Mouse (Mus musculus) limb, embryonic 12.5 days (tissue): Measurements from ENCODE around the gene Cerk. TPM values are rescaled to one million over a fixed set of nuclear protein-coding genes. Genes with fewer than 3 reads are reported as not detected.

Experiments
- ATAC-seq: fragments of 200-750 bp; cut with Nextera tagmentation; 2 replicates; pipeline ENCODE4 v1.8.0; 2017; ENCODE audit warnings: low read depth, moderate TSS enrichment; ENCODE audit not compliant: insufficient number of reproducible peaks, insufficient read depth, low FRiP score, low TSS enrichment
- H3K27ac ChIP-seq: fragments of 300-500 bp; sonication (generic); 2 replicates; pipeline ENCODE4 v1.5.1; 2016; ENCODE audit warnings: mild to moderate bottlenecking, moderate library complexity
- H3K27me3 ChIP-seq: fragments of 300-500 bp; sonication (generic); 2 replicates; pipeline ENCODE4 v1.6.1; 2016; ENCODE audit warnings: mild to moderate bottlenecking, moderate library complexity
- H3K36me3 ChIP-seq: fragments of 300-500 bp; sonication (generic); 2 replicates; pipeline ENCODE4 v1.6.1; 2016; ENCODE audit warnings: mild to moderate bottlenecking, moderate library complexity
- H3K4me1 ChIP-seq: fragments of 300-500 bp; sonication (generic); replicated peaks from 2 replicates; pipeline ENCODE4 v1.6.1; 2016
- H3K4me2 ChIP-seq: fragments of 300-500 bp; sonication (generic); 2 replicates; pipeline ENCODE4 v1.6.1; 2016; ENCODE audit warnings: mild to moderate bottlenecking, moderate library complexity
- H3K4me3 ChIP-seq: fragments of 300-500 bp; sonication (generic); replicated peaks from 2 replicates; pipeline ENCODE4 v1.5.1; 2016; ENCODE audit warnings: mild to moderate bottlenecking
- H3K9ac ChIP-seq: fragments of 300-500 bp; sonication (generic); replicated peaks from 2 replicates; pipeline ENCODE4 v1.6.1; 2016; ENCODE audit warnings: mild to moderate bottlenecking, moderate library complexity
- H3K9me3 ChIP-seq: fragments of 300-500 bp; sonication (generic); 2 replicates; pipeline ENCODE4 v1.6.1; 2016; ENCODE audit warnings: mild to moderate bottlenecking, moderate library complexity
- WGBS: fragments of 180-500 bp; shearing (Covaris S2); methylation state at CpG from one replicate; pipeline ENCODE4 v1.1.7; 2016; 5-methylcytosine and 5-hydroxymethylcytosine counted together
- polyA plus RNA-seq: library from polyadenylated mRNA; unstranded; fragments of >200 nt; fragmentation: Nextera tagmentation; extraction: Ambion mirVana; gene quantifications from 2 replicates; pipeline ENCODE4 v1.2.1, GENCODE M21; 2016

Gene Cerk
- polyA plus RNA-seq, 1 experiment from 2014 or later: 21.5 TPM

DNA sequence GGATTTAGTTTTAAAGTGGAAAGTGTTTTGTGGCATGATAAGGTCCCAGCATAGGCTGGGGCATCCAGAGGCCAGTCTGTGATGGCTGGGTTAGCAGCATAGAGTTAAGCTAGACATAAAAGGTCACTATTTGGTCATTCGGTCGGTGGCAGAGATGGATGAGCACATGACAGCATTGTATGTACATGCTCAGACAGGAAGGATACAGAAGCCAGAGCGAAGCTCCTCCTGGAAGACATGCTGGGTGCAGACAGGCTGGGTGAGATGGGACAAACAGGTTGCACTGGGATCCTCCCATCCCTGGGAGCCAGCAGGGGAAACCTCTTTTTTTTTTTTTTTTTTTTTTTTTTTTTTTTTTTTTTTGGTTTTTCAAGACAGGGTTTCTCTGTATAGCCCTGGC, 6.0 kb upstream of the Cerk start:
- Histone ChIP-seq H3K4me2 (no peak overlapping the region), H3K4me1 (peaks cover 4% of the 10 kb centered on the region; the same call in 1 of the 2 replicates), H3K36me3 (no peaks in the 10 kb centered on the region), H3K4me3 (no peak overlapping the region), H3K9me3 (no peaks in the 10 kb centered on the region), H3K9ac (no peak overlapping the region), H3K27ac (no peak overlapping the region), H3K27me3 (no peaks in the 10 kb centered on the region)
- 79% methylated on average over 3 of the region's 3 CpGs for WGBS
- ATAC-seq: no peak

DNA sequence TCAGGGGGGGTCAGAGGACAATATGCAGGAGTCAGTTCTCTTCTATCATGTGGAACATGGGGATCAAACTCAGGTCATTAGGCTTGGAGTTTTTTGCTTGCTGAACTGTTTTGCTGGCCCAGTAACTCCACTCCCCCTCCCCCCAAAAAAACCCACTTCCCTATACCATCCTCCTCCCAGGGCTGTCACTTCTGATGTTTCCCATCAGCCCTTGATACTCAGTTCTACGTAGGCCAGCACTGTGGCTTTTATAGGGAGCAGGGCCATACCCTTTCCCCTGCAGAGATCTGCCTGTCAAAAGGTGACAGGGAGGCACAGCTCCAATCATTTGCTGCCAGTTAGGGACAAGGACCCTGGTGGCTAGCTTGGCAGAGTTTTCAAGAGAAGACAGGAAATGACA, 5.6 kb upstream of the Cerk start:
- no peak for ATAC-seq
- Histone ChIP-seq H3K4me1 (peaks cover 4% of the 10 kb centered on the region; the same call in 1 of the 2 replicates), H3K9ac (no peak overlapping the region), H3K4me2 (no peak overlapping the region), H3K9me3 (no peaks in the 10 kb centered on the region), H3K27me3 (peaks cover 3% of the 10 kb centered on the region), H3K4me3 (no peak overlapping the region), H3K27ac (no peak overlapping the region), H3K36me3 (no peaks in the 10 kb centered on the region)
- WGBS: 41% methylated on average over 1 of the region's 1 CpGs

- Histone ChIP-seq H3K27me3 (peaks cover 4% of the 10 kb centered on the region), H3K4me1 (peaks cover 10% of the 10 kb centered on the region; the same call in 1 of the 2 replicates), H3K36me3 (no peaks in the 10 kb centered on the region), H3K4me2 (no peak overlapping the region), H3K4me3 (no peak overlapping the region), H3K9ac (no peak overlapping the region), H3K9me3 (no peaks in the 10 kb centered on the region), H3K27ac (no peak overlapping the region)
- ATAC-seq: no peak
- WGBS: 80% methylated on average over 3 of the region's 3 CpGs
Observed at GRCm38 (mm10) chr15:86190387-86190786, 4.4 kb upstream of the Cerk start.

DNA sequence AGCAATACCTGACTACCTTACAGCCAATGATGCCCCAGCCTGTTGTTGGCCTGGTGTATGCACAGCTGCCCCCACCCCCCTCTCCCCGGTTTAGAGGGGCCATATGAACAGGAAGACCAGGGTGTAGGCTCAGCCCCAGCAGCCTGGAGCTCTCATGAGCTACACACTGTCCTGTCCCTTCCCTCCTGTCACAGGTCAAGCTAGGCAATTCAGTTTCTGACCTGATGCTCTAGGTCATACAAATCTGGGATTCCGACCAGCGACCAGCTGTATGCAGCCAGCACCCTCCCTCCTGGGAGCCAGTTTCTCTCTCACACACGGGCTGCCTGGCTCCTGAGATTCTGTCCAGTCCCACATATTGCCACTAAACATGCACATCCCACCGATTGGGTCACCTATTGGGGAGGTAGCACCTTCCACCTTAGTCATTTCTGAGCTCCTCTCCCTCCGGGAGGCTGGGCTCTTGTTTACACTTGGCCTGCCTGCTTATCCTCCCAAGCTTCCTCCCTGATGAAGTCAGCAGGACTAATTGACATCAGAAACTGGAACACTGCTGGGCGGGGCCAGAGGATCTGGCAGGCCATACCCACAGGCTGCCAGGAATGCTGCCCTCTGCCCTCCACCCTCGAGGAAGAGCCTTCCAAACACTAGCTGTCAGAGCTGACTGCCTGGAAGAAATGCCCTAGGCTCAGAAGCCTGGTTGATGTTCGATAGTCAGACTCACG, 3.0 kb upstream of the Cerk start:
- H3K4me3 ChIP-seq: no peak overlapping the region
- no peaks in the 10 kb centered on the region for H3K36me3 ChIP-seq
- ATAC-seq: no peak
- 0 out of 2 replicates have a peak overlapping the region, but pooled peaks have one; percentile 18 for H3K9ac ChIP-seq
- 43% methylated on average over 10 of the region's 10 CpGs for WGBS
- H3K27ac ChIP-seq: no peak overlapping the region
- no peaks in the 10 kb centered on the region for H3K9me3 ChIP-seq
- peaks cover 4% of the 10 kb centered on the region for H3K27me3 ChIP-seq
- H3K4me1 ChIP-seq: peaks cover 20% of the 10 kb centered on the region
- H3K4me2 ChIP-seq: no peak overlapping the region

GRCm38 (mm10) chr15:86188186-86188585, 2.2 kb upstream of the Cerk start:
- 0 out of 2 replicates have a peak overlapping the region, but pooled peaks have one; percentile 18 for H3K9ac ChIP-seq
- no peak overlapping the region for H3K4me2 ChIP-seq
- H3K36me3 ChIP-seq: no peaks in the 10 kb centered on the region
- no peaks in the 10 kb centered on the region for H3K9me3 ChIP-seq
- no peak overlapping the region for H3K4me3 ChIP-seq
- H3K27me3 ChIP-seq: peaks cover 4% of the 10 kb centered on the region
- 61% methylated on average over 5 of the region's 5 CpGs for WGBS
- no peak for ATAC-seq
- H3K27ac ChIP-seq: no peak overlapping the region
- peaks cover 22% of the 10 kb centered on the region for H3K4me1 ChIP-seq

DNA sequence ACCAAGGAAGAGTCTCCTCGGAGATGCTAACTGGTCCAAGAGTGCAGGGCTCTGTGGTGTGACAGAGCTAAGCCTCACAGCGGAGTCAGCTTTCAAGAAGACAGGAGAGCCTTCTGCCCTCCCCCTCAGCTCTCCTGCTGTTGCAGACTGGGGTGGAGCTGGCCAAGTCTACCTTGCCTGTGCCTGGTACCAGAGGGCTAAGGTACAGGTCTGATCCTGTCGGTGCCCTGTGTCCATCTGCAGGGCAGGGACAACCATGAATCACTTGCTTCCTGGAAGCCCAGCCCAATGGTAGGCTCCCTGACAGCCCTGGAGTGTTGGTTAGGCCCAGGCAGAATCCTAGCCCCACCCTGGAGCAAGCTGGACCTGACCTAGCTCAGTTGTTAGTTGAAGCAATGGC, 745 bp upstream of the Cerk start:
- H3K4me2 ChIP-seq: no peak overlapping the region

DNA sequence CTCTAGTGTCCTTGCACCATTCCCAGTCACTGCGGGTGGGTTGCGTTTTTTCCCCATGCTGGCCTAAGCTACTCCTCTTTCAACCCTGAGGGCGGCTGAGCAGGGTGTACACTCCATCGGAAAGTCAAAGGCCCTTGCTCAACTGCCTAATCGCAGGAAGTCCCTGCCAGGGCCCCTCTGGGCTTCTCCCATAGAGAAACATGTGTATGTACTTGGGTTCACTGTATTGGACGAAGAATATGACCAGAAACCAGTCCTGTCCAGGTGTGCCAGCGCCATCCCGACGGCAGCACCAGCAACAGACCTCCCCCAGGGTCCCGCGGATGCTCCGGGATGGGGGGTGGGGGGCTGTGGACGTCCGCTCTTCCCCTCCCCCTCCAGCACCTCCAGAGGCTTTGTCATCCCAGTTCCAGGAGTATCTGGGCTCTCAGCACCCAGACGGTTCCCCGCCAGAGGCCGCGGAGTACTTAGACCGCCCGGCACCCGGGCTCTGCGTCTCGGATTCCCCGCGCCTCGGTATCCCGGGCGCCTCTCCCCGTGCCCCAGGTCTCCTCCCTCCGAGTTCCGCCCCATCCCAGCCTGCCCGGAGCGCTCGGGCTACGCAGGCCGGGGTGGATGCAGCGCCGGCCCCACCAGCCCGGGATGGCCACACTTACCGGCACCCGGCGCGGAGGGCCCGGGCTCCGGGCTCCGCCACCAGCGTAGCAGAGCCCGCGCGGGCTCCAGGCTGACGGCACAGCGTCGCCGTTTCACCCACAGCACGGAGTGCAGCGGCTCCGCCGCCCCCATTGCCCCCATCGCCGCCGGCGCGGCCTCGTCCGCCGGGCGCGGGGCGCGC, 871 bp downstream of the Cerk start:
- Histone ChIP-seq H3K4me3 (peak overlapping the region; percentile 91), H3K36me3 (no peaks in the 10 kb centered on the region), H3K4me1 (peaks cover 33% of the 10 kb centered on the region), H3K4me2 (peak overlapping the region; percentile 75), H3K9ac (peak overlapping the region; percentile 94), H3K9me3 (no peaks in the 10 kb centered on the region), H3K27me3 (peaks cover 4% of the 10 kb centered on the region), H3K27ac (peak overlapping the region; percentile 85)
- under 1% methylated on average over 70 of the region's 70 CpGs for WGBS
- ATAC-seq: peak; percentile 28

More for the DNA sequence above, 745 bp upstream of the Cerk start:
- no peaks in the 10 kb centered on the region for H3K9me3 ChIP-seq
- 44% methylated on average over 3 of the region's 3 CpGs for WGBS
- ATAC-seq: no peak
- peaks cover 32% of the 10 kb centered on the region for H3K4me1 ChIP-seq
- no peaks in the 10 kb centered on the region for H3K36me3 ChIP-seq
- H3K4me3 ChIP-seq: no peak overlapping the region
- no peak overlapping the region for H3K9ac ChIP-seq
- H3K27ac ChIP-seq: no peak overlapping the region
- H3K27me3 ChIP-seq: peaks cover 4% of the 10 kb centered on the region

DNA sequence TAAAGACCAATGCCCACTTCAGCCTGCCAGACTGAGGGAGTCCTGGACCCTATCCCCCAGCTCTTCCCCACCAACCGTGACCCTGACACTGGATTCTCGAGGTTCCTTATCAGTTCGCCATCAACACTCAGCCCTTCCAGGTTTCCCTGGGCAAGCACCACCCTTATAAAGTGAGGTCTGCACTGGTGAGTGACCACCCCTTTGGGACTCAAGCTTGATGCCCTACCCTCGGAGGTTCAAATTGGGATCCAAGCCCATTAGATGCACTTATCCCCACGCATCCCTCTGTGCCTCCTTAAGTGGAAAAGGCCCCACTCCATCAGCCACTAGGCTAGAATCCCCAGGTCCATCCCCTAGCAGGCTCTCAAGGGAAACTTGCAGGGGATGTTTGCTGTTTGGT, 1.9 kb downstream of the Cerk start:
- no peaks in the 10 kb centered on the region for H3K36me3 ChIP-seq
- H3K27ac ChIP-seq: no peak overlapping the region
- peak overlapping the region; percentile 91 for H3K4me3 ChIP-seq
- no peaks in the 10 kb centered on the region for H3K9me3 ChIP-seq
- ATAC-seq: no peak
- H3K4me1 ChIP-seq: peaks cover 31% of the 10 kb centered on the region
- no peak overlapping the region for H3K9ac ChIP-seq
- H3K27me3 ChIP-seq: peaks cover 4% of the 10 kb centered on the region
- H3K4me2 ChIP-seq: peak overlapping the region; percentile 75
- WGBS: 65% methylated on average over 5 of the region's 5 CpGs

GRCm38 (mm10) chr15:86183484-86183883, 2.5 kb downstream of the Cerk start:
- no peaks in the 10 kb centered on the region for H3K36me3 ChIP-seq
- peaks cover 29% of the 10 kb centered on the region for H3K4me1 ChIP-seq
- no peak overlapping the region for H3K4me3 ChIP-seq
- no peak for ATAC-seq
- no peak overlapping the region for H3K9ac ChIP-seq
- H3K9me3 ChIP-seq: no peaks in the 10 kb centered on the region
- peaks cover 4% of the 10 kb centered on the region for H3K27me3 ChIP-seq
- WGBS: 94% methylated on average over 8 of the region's 8 CpGs
- no peak overlapping the region for H3K4me2 ChIP-seq
- H3K27ac ChIP-seq: no peak overlapping the region

DNA sequence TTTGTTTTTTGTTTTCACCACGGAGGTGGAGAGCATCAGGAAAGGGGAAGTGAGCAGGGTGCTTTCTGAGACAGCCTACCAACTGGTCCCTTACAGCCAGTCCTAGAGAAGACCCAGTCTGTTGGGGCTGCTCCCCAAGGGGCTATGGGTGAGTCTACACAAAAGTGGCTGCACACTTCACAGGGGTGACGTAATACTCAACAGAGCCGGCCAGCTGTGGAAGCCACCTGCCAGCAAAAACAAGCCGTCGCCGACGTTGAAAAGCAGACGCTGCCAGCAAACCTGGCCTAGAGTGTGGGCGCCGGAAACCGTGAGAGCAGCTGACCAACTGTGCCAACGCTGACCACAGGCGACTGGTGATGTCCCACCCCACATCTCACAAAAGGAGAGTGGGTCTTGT, 3.3 kb downstream of the Cerk start:
- no peaks in the 10 kb centered on the region for H3K36me3 ChIP-seq
- 58% methylated on average over 13 of the region's 13 CpGs for WGBS
- H3K27me3 ChIP-seq: peaks cover 4% of the 10 kb centered on the region
- H3K9ac ChIP-seq: no peak overlapping the region
- peaks cover 29% of the 10 kb centered on the region for H3K4me1 ChIP-seq
- H3K9me3 ChIP-seq: no peaks in the 10 kb centered on the region
- no peak overlapping the region for H3K4me3 ChIP-seq
- no peak for ATAC-seq
- peak overlapping the region; percentile 9; the same call in 1 of the 2 replicates for H3K27ac ChIP-seq
- H3K4me2 ChIP-seq: no peak overlapping the region

DNA sequence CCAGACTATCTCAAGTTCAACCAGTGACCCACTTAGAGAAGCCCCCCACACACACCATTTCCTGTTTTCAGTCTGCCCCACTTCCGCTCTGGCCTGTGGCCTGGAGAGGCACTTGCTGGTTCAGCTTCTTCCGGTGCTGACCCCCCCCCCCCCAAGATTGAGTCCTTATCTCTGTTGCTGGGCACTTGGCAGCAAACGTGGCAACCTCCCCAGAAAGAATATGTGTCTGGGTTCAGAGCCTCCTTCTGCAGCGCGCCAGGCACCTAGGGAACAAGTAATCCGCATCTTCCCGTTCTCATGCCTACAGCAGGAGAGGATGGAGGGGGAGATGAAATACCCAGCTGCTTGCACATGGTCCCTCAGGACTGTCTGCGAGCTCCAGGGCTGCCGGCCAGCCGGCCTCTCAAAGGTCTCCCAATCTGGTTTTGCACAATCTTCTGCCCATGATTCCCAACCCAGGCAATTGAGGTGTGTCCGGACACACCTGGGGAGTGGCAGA, 4.0 kb downstream of the Cerk start:
- Histone ChIP-seq H3K4me2 (no peak overlapping the region), H3K36me3 (no peaks in the 10 kb centered on the region), H3K9ac (no peak overlapping the region), H3K27ac (peak overlapping the region; percentile 9; the same call in 1 of the 2 replicates), H3K27me3 (peaks cover 4% of the 10 kb centered on the region), H3K9me3 (no peaks in the 10 kb centered on the region), H3K4me3 (no peak overlapping the region), H3K4me1 (peaks cover 29% of the 10 kb centered on the region)
- WGBS: 47% methylated on average over 11 of the region's 11 CpGs
- ATAC-seq: no peak
